In the genomic region with DNA sequence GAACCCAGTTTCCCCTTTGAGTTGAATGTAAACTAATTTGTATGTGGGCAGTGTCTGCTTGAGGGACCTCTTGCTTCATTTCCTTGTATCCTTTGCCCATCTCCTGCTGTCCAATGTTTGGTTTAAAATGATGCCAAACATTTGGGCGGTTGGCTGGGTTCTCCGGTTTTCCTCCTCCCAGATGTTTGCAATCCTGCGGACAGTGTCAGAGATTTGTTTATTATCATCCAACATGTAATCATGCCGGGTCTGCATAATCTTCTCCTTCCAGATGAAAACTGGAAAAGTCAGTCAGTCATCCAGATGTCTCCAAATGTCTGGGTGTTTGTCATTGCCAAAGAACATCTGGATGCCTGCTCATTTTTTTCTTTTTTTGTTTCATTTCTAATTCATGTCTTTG, we compare ENCODE assay signal across 16 mouse cellular contexts.
DNase-seq lines count a peak whose midpoint lies in the region; ATAC-seq and TF ChIP-seq lines count a peak whose summit lies in the region.
"Had no signal": no experiment of that assay in that cellular context is flagged by ENCODE, and none has a peak within 500 bp of the region (broad histone marks: within the 10 kb centered on the region; RNA-seq: fewer than 3 reads in every experiment).

No protein-coding gene starts in this region.

- H3K4me1 ChIP-seq in lung, postnatal 0 days (ENCODE audit: insufficient read depth, low read depth, low read length) = no peaks in the 10 kb centered on the region
- H3K4me1 ChIP-seq: forebrain, embryonic 12.5 days; heart, embryonic 13.5 days had no signal

- H3K27me3 ChIP-seq in lung, postnatal 0 days (replicated peaks; ENCODE audit: insufficient read depth, low read length) = no peaks in the 10 kb centered on the region
- H3K27me3 ChIP-seq: CH12.LX; forebrain, embryonic 12.5 days; heart, embryonic 13.5 days had no signal

- peak; percentile 34 for DNase-seq in kidney, postnatal 10 days
- DNase-seq in kidney, adult 18-20 months = no peak
- peak; percentile 44 for DNase-seq in adipocyte (ENCODE audit: low spot score)
- DNase-seq in heart, adult 9 months (ENCODE audit: low spot score in 2 of 2) = peak; percentile 68 to 78
- peak; percentile 88 for DNase-seq in lung, postnatal 0 days (ENCODE audit: low spot score)
- DNase-seq in right cerebral cortex, postnatal 25 days = no peak
- no peak for DNase-seq in right cerebral cortex, adult 18-20 months
- DNase-seq: cerebellum, adult 18-20 months; embryo, embryonic 11 days; kidney, postnatal 36 days had no signal

- H3K9ac ChIP-seq in lung, postnatal 0 days (replicated peaks; ENCODE audit: low read depth) = no peak overlapping the region
- H3K9ac ChIP-seq: forebrain, embryonic 12.5 days; heart, embryonic 13.5 days had no signal

- no peak overlapping the region for H3K4me2 ChIP-seq in lung, postnatal 0 days (replicated peaks; ENCODE audit: low read depth, low read length)
- H3K4me2 ChIP-seq: forebrain, embryonic 12.5 days; heart, embryonic 13.5 days; liver, embryonic 11.5 days had no signal

- H3K27ac ChIP-seq in lung, postnatal 0 days (ENCODE audit: low read length) = 0 out of 2 replicates have a peak overlapping the region, but pooled peaks have one; percentile 20
- H3K27ac ChIP-seq: forebrain, embryonic 12.5 days; heart, embryonic 13.5 days had no signal

- H3K9me3 ChIP-seq in lung, postnatal 0 days (ENCODE audit: low read length) = no peaks in the 10 kb centered on the region
- H3K9me3 ChIP-seq: forebrain, embryonic 12.5 days; heart, embryonic 13.5 days had no signal

- 42% methylated on average over 4 of the region's 4 CpGs for WGBS in lung, postnatal 0 days

- no peaks in the 10 kb centered on the region for H3K36me3 ChIP-seq in lung, postnatal 0 days (ENCODE audit: insufficient read depth, low read length)
- H3K36me3 ChIP-seq: forebrain, embryonic 12.5 days; heart, embryonic 13.5 days had no signal

- peak; percentile 88 for TF ChIP-seq EP300 in lung, postnatal 0 days (IDR thresholded peaks at IDR 0.05)

- peak; percentile 87 for ATAC-seq in lung, postnatal 0 days
- no peak for ATAC-seq in activated CD4-positive, CD25-positive, alpha-beta regulatory T cell, adult 4 months
- ATAC-seq: hindbrain, embryonic 16.5 days had no signal

- H3K4me3 ChIP-seq in lung, postnatal 0 days (ENCODE audit: low read depth, low read length) = no peak overlapping the region
- H3K4me3 ChIP-seq: forebrain, embryonic 12.5 days; heart, embryonic 13.5 days had no signal

- no peak for TF ChIP-seq CTCF in lung, postnatal 0 days (IDR thresholded peaks at IDR 0.05)

Comparison
In these comparisons a context has a peak if more than half of its experiments do, and no peak if none do; other contexts are left out.
1. DNase-seq: peak in kidney, postnatal 10 days (single experiment), adipocyte (single experiment), heart, adult 9 months (2 of 2) and lung, postnatal 0 days (single experiment); none in kidney, adult 18-20 months (single experiment), right cerebral cortex, postnatal 25 days (single experiment) and right cerebral cortex, adult 18-20 months (single experiment).